Mouse (Mus musculus): ENCODE results near the gene Gdap2. TPM values are rescaled to one million over a fixed set of nuclear protein-coding genes. Genes with fewer than 3 reads are reported as not detected.

Gdap2 gene
- 26.3 and 28.2 TPM in 2 replicates for polyA plus RNA-seq (2014; fragmentation: Nextera tagmentation; extraction: Ambion mirVana)

DNA sequence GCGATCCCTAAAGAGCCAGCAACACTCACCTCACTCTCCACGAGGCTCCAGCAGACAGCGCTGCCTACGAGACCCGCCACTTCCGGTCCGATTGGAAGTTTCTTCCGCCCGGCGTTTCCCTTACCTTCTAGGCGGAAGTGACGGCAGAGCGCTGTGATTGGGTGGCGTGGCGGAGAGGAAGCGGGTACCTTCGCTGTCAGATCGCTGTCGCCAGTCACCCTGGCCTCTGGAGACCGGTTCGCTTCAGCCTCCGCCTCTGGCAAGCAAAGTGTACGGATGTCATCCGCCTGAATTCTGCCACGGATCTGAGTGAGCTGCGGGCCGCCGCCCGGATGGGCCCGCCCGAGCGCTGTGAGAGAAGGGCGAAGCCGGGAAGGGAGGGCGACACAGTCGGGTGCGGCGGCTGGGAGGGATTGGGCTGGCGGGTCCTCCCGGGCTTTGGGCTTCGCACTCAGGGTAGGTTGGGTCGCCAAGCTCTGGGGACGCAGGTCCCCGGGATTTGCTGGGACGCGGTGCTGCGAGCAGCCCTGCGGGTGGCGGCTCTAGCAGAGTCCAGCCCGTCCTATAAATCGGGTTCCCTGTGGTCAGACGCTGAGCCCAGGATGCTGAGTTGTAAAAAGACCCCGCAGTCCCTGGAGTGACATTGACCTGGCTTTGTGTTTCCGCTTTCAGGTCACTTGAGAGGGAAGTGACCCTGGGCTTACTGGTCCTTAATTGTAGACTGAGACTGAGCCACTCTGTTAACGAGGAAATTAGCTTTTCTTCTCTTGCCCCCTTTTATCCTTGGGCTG, at the start of gene Gdap2, which contains the start of gene Wdr3:
Gdap2 (plus strand) TSS at position 67 of the 791 bp plus-strand sequence.
Wdr3 (minus strand) TSS at position 93 of the 791 bp plus-strand sequence.
- Histone ChIP-seq H3K36me3 (ENCODE audit: control insufficient read depth, insufficient read depth, low read length) (peaks cover 13% of the 10 kb centered on the region), H3K27me3 (ENCODE audit: control insufficient read depth, insufficient read depth, low read length) (no peaks in the 10 kb centered on the region), H3K4me2 (replicated peaks; ENCODE audit: low read depth, low read length) (peak within 1 kb of the TSS; percentile 78), H3K27ac (ENCODE audit: low read length) (peak within 1 kb of the TSS; percentile 72), H3K4me1 (ENCODE audit: control insufficient read depth, insufficient read depth, low read length) (peaks cover 7% of the 10 kb centered on the region; the same call in 1 of the 2 replicates), H3K9ac (replicated peaks; ENCODE audit: low read depth, low read length) (peak within 1 kb of the TSS; percentile 77), H3K4me3 (ENCODE audit: low read depth, low read length) (peak within 1 kb of the TSS; percentile 84), H3K9me3 (ENCODE audit: control insufficient read depth, low read depth, low read length) (no peaks in the 10 kb centered on the region)
- under 1% methylated on average over 47 of the region's 55 CpGs for WGBS
- peak; percentile 96 for ATAC-seq (ENCODE audit: insufficient number of reproducible peaks, insufficient read depth, low FRiP score, low read depth)

DNA sequence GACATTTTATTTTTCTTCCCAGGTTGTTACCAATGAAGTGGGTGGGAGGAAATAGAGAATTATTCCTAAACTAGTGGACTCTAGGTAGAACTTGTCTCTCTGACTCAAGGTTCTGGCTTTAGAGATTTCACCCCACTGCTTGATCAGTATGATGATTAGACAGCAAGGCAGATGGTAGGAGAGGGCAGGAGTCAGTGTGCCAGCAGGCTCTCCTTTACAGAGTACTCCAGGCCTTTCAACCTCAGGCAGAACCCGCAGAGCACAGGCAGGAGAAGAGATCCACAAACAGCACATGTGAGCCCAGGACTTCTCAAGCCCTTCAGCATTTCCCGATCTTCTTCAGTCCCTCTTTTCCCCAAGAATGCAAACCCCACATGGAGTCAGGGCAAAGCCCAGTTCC, 43.5 kb upstream of the Gdap2 start:
- WGBS, result 75% methylated on average over 2 of the region's 2 CpGs
- Histone ChIP-seq H3K4me1 (ENCODE audit: control insufficient read depth, insufficient read depth, low read length) (no peaks in the 10 kb centered on the region), H3K4me3 (ENCODE audit: low read depth, low read length) (no peak overlapping the region), H3K9ac (replicated peaks; ENCODE audit: low read depth, low read length) (no peak overlapping the region), H3K4me2 (replicated peaks; ENCODE audit: low read depth, low read length) (no peak overlapping the region), H3K27ac (ENCODE audit: low read length) (no peak overlapping the region), H3K27me3 (ENCODE audit: control insufficient read depth, insufficient read depth, low read length) (no peaks in the 10 kb centered on the region), H3K9me3 (ENCODE audit: control insufficient read depth, low read depth, low read length) (no peaks in the 10 kb centered on the region), H3K36me3 (ENCODE audit: control insufficient read depth, insufficient read depth, low read length) (no peaks in the 10 kb centered on the region)
- no peak for ATAC-seq (ENCODE audit: insufficient number of reproducible peaks, insufficient read depth, low FRiP score, low read depth)

DNA sequence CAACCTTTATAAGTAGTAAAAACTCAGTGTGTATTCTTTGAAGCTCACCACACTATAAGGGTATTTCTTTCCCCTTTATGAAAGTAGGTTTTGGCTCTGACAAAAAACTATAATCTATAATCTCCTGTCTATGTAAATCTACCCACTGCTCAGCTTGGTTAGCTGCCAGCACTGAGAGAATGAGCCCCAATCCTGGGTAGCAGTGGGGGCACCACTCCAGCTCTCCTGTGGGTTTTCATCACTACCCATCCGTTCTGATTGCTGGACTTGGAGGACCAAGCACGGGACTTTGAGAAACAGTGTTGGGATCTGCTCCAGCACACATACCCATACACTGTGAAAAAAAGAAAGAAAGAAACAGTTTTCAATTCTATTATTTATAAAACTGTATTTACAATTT, 40.2 kb upstream of the Gdap2 start:
- Histone ChIP-seq H3K27ac (ENCODE audit: low read length) (no peak overlapping the region), H3K27me3 (ENCODE audit: control insufficient read depth, insufficient read depth, low read length) (no peaks in the 10 kb centered on the region), H3K9ac (replicated peaks; ENCODE audit: low read depth, low read length) (no peak overlapping the region), H3K4me1 (ENCODE audit: control insufficient read depth, insufficient read depth, low read length) (no peaks in the 10 kb centered on the region), H3K36me3 (ENCODE audit: control insufficient read depth, insufficient read depth, low read length) (no peaks in the 10 kb centered on the region), H3K4me3 (ENCODE audit: low read depth, low read length) (no peak overlapping the region), H3K9me3 (ENCODE audit: control insufficient read depth, low read depth, low read length) (no peaks in the 10 kb centered on the region), H3K4me2 (replicated peaks; ENCODE audit: low read depth, low read length) (no peak overlapping the region)
- 59% methylated on average over 2 of the region's 2 CpGs for WGBS
- ATAC-seq (ENCODE audit: insufficient number of reproducible peaks, insufficient read depth, low FRiP score, low read depth), result no peak

DNA sequence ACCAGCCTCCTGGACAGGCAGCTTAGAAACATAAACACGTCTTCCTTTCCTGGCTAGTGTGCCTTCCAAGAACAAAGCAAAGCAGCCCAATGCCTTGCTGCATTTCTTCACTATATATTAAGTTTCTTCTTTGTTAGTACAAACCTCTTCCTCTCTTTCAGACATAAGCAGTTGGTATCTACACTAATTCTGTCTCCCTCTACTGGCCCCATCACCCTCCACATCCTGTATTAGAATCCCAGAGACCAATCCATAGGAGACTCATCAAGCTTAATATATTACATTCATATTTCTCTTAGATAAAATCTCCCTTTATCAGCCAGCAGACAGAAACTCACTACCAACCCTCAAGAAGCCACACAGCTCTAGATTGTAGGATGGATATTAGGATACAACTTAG, 39.7 kb upstream of the Gdap2 start:
- Histone ChIP-seq H3K9me3 (ENCODE audit: control insufficient read depth, low read depth, low read length) (no peaks in the 10 kb centered on the region), H3K27ac (ENCODE audit: low read length) (no peak overlapping the region), H3K9ac (replicated peaks; ENCODE audit: low read depth, low read length) (no peak overlapping the region), H3K4me2 (replicated peaks; ENCODE audit: low read depth, low read length) (no peak overlapping the region), H3K4me1 (ENCODE audit: control insufficient read depth, insufficient read depth, low read length) (no peaks in the 10 kb centered on the region), H3K36me3 (ENCODE audit: control insufficient read depth, insufficient read depth, low read length) (no peaks in the 10 kb centered on the region), H3K4me3 (ENCODE audit: low read depth, low read length) (no peak overlapping the region), H3K27me3 (ENCODE audit: control insufficient read depth, insufficient read depth, low read length) (no peaks in the 10 kb centered on the region)
- WGBS, result 33% methylated on average over 1 of the region's 1 CpGs
- ATAC-seq (ENCODE audit: insufficient number of reproducible peaks, insufficient read depth, low FRiP score, low read depth), result no peak

GRCm38 (mm10) chr3:100160682-100161445, 1.3 kb upstream of the Gdap2 start:
- H3K9me3 ChIP-seq (ENCODE audit: control insufficient read depth, low read depth, low read length), result no peaks in the 10 kb centered on the region
- no peak overlapping the region for H3K27ac ChIP-seq (ENCODE audit: low read length)
- peak overlapping the region; percentile 84 for H3K4me3 ChIP-seq (ENCODE audit: low read depth, low read length)
- no peaks in the 10 kb centered on the region for H3K27me3 ChIP-seq (ENCODE audit: control insufficient read depth, insufficient read depth, low read length)
- H3K36me3 ChIP-seq (ENCODE audit: control insufficient read depth, insufficient read depth, low read length), result peaks cover 28% of the 10 kb centered on the region
- ATAC-seq (ENCODE audit: insufficient number of reproducible peaks, insufficient read depth, low FRiP score, low read depth), result no peak
- H3K4me1 ChIP-seq (ENCODE audit: control insufficient read depth, insufficient read depth, low read length), result peaks cover 7% of the 10 kb centered on the region; the same call in 1 of the 2 replicates
- 81% methylated on average over 15 of the region's 15 CpGs for WGBS
- peak overlapping the region; percentile 54 for H3K4me2 ChIP-seq (replicated peaks; ENCODE audit: low read depth, low read length)
- H3K9ac ChIP-seq (replicated peaks; ENCODE audit: low read depth, low read length), result no peak overlapping the region

DNA sequence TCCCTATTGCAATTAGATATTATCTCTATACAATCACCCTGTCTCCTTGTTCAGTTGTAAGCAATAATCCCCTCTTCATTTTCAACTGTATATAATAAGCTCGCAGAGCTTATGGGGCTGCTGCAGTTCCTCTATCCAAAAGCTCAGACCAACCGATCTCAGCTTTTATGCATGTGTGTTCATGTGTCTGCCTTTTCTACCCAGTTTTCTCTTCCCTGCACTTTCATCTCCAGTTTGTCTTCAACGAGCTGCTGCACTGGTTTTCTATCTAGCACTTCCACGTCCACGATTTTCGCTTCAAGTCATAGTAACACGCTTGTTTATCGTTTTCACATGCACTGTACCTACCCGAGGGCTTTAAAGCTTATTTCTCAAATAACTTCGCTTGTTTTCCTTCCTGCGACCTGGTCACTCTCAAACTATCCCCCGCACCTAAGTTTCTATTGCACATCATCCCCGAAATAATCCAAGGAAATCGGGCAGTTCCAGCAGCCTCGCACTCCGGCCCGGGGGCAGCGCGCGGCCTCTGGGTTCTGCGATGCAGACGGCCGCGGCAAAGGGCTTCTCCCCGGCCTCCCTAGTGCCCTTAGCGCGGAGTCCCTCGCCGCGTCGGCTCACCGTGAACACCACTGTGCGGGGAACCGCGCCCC, 391 bp upstream of the Gdap2 start:
- Histone ChIP-seq H3K27me3 (ENCODE audit: control insufficient read depth, insufficient read depth, low read length) (no peaks in the 10 kb centered on the region), H3K36me3 (ENCODE audit: control insufficient read depth, insufficient read depth, low read length) (peaks cover 21% of the 10 kb centered on the region), H3K4me2 (replicated peaks; ENCODE audit: low read depth, low read length) (peak overlapping the region; percentile 54), H3K4me3 (ENCODE audit: low read depth, low read length) (peak overlapping the region; percentile 84), H3K27ac (ENCODE audit: low read length) (no peak overlapping the region), H3K9me3 (ENCODE audit: control insufficient read depth, low read depth, low read length) (no peaks in the 10 kb centered on the region), H3K4me1 (ENCODE audit: control insufficient read depth, insufficient read depth, low read length) (peaks cover 7% of the 10 kb centered on the region; the same call in 1 of the 2 replicates), H3K9ac (replicated peaks; ENCODE audit: low read depth, low read length) (peak overlapping the region; percentile 77)
- ATAC-seq (ENCODE audit: insufficient number of reproducible peaks, insufficient read depth, low FRiP score, low read depth), result no peak
- 1% methylated on average over 35 of the region's 35 CpGs for WGBS

- peaks cover 7% of the 10 kb centered on the region; the same call in 1 of the 2 replicates for H3K4me1 ChIP-seq (ENCODE audit: control insufficient read depth, insufficient read depth, low read length)
- H3K4me3 ChIP-seq (ENCODE audit: low read depth, low read length), result no peak overlapping the region
- no peak for ATAC-seq (ENCODE audit: insufficient number of reproducible peaks, insufficient read depth, low FRiP score, low read depth)
- H3K4me2 ChIP-seq (replicated peaks; ENCODE audit: low read depth, low read length), result no peak overlapping the region
- no peaks in the 10 kb centered on the region for H3K27me3 ChIP-seq (ENCODE audit: control insufficient read depth, insufficient read depth, low read length)
- H3K27ac ChIP-seq (ENCODE audit: low read length), result no peak overlapping the region
- H3K9me3 ChIP-seq (ENCODE audit: control insufficient read depth, low read depth, low read length), result no peaks in the 10 kb centered on the region
- H3K9ac ChIP-seq (replicated peaks; ENCODE audit: low read depth, low read length), result no peak overlapping the region
- H3K36me3 ChIP-seq (ENCODE audit: control insufficient read depth, insufficient read depth, low read length), result peaks cover 10% of the 10 kb centered on the region; the same call in 1 of the 2 replicates
- 82% methylated on average over 2 of the region's 2 CpGs for WGBS
These were observed 1.4 kb downstream of the Gdap2 start for GRCm38 (mm10) chr3:100163556-100163955.

DNA sequence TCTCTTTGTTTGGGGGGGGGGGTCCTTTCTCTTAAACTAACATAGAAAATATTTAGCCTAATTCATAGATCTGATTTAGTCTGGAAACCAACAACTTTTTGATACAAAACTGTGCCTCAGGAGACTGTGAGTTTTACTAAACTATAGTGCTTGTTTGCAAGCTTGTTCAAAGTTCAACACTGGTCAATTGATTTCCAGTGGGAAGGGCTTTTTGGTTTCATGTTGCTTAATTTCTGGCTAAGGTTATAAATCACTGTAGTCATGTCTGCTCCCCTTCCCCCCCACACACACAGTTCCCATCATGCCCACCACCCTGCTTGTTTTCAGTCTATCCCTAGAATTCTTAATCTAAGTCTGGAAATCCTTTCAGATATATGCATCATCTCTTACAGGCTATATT, 2.8 kb downstream of the Gdap2 start:
- no peak for ATAC-seq (ENCODE audit: insufficient number of reproducible peaks, insufficient read depth, low FRiP score, low read depth)

More for the DNA sequence above, 2.8 kb downstream of the Gdap2 start:
- H3K27ac ChIP-seq (ENCODE audit: low read length), result no peak overlapping the region
- no peaks in the 10 kb centered on the region for H3K27me3 ChIP-seq (ENCODE audit: control insufficient read depth, insufficient read depth, low read length)
- no peak overlapping the region for H3K4me2 ChIP-seq (replicated peaks; ENCODE audit: low read depth, low read length)
- H3K9me3 ChIP-seq (ENCODE audit: control insufficient read depth, low read depth, low read length), result no peaks in the 10 kb centered on the region
- no peaks in the 10 kb centered on the region; the same call in 1 of the 2 replicates for H3K36me3 ChIP-seq (ENCODE audit: control insufficient read depth, insufficient read depth, low read length)
- H3K9ac ChIP-seq (replicated peaks; ENCODE audit: low read depth, low read length), result no peak overlapping the region
- H3K4me1 ChIP-seq (ENCODE audit: control insufficient read depth, insufficient read depth, low read length), result peaks cover 7% of the 10 kb centered on the region; the same call in 1 of the 2 replicates
- H3K4me3 ChIP-seq (ENCODE audit: low read depth, low read length), result no peak overlapping the region
